In the genomic region with DNA sequence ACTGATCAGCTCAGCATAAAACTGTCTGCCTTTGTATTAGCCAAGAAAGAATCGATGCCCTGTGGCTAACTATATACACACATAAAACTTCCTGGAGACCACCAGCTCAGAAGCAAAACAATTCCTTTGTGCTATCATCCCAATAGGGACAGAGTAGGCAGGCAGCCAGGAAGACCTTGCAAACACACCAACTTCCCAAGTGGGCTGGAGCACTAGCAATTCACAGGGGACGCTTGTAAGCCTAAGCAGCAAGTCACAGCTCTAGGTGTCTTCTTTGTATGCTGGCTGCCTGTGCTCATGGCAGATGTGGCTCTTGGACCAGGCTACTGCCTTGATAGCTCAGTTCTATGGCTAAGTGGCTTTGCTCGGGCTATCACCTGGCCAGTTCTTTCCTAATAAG, we compare ENCODE assay signal across 19 mouse cellular contexts. TPM values are rescaled to one million over a fixed set of nuclear protein-coding genes. Genes with fewer than 3 reads are reported as not detected.
DNase-seq lines count a peak whose midpoint lies in the region; ATAC-seq and TF ChIP-seq lines count a peak whose summit lies in the region.
"Had no signal": no experiment of that assay in that cellular context is flagged by ENCODE, and none has a peak within 500 bp of the region (broad histone marks: within the 10 kb centered on the region; RNA-seq: fewer than 3 reads in every experiment).

No protein-coding gene starts in this region.

- no peak for TF ChIP-seq POLR2A in brain, embryonic 14.5 days (IDR thresholded peaks at IDR 0.05; ENCODE audit: borderline replicate concordance, extremely low read depth, insufficient read depth, insufficient read length, poor library complexity, severe bottlenecking)

- no peaks in the 10 kb centered on the region for H3K4me1 ChIP-seq in lung, embryonic 14.5 days (ENCODE audit: insufficient read depth)
- H3K4me1 ChIP-seq: intestine, embryonic 15.5 days; liver, embryonic 12.5 days had no signal

- no peaks in the 10 kb centered on the region for H3K27me3 ChIP-seq in lung, embryonic 14.5 days (ENCODE audit: insufficient read depth, low read length)
- H3K27me3 ChIP-seq: intestine, embryonic 15.5 days; limb, embryonic 13.5 days; liver, embryonic 12.5 days had no signal

- no peak overlapping the region for H3K4me2 ChIP-seq in lung, embryonic 14.5 days
- H3K4me2 ChIP-seq: hindbrain, embryonic 14.5 days; intestine, embryonic 15.5 days; limb, embryonic 13.5 days; liver, embryonic 12.5 days had no signal

- no peak overlapping the region for H3K9ac ChIP-seq in lung, embryonic 14.5 days
- H3K9ac ChIP-seq: forebrain, postnatal 0 days; hindbrain, embryonic 14.5 days; intestine, embryonic 15.5 days; limb, embryonic 13.5 days; liver, embryonic 12.5 days had no signal

- DNase-seq in heart, postnatal 14 days, result peak; percentile 11 to 25
- no peak for DNase-seq in heart, postnatal 36 days
- peak; percentile 9 for DNase-seq in lung, embryonic 14.5 days
- no peak for DNase-seq in lung, postnatal 14 days
- DNase-seq in brain, embryonic 14.5 days (ENCODE audit: low read depth), result peak; percentile 51
- peak; percentile 61 to 63 for DNase-seq in cerebellum, postnatal 14 days
- no peak for DNase-seq in layer of hippocampus, adult 9-11 months
- DNase-seq: adrenal gland, adult 2 months; forebrain, postnatal 0 days; kidney, adult 8-10 months; kidney, postnatal 10 days; lung, adult 18-20 months; lung, postnatal 4 days; right cerebral cortex, postnatal 14 days; spleen, adult 18-20 months had no signal

- H3K9me3 ChIP-seq in lung, embryonic 14.5 days (ENCODE audit: low read depth, low read length), result no peaks in the 10 kb centered on the region
- H3K9me3 ChIP-seq: intestine, embryonic 15.5 days; limb, embryonic 13.5 days; liver, embryonic 12.5 days had no signal

- H3K36me3 ChIP-seq in lung, embryonic 14.5 days (ENCODE audit: insufficient read depth), result no peaks in the 10 kb centered on the region
- H3K36me3 ChIP-seq: intestine, embryonic 15.5 days; limb, embryonic 13.5 days; liver, embryonic 12.5 days had no signal

- no peak overlapping the region for H3K27ac ChIP-seq in lung, embryonic 14.5 days (ENCODE audit: low read depth)
- H3K27ac ChIP-seq: hindbrain, embryonic 14.5 days; intestine, embryonic 15.5 days; limb, embryonic 13.5 days; liver, embryonic 12.5 days had no signal

- no peak overlapping the region for H3K4me3 ChIP-seq in lung, embryonic 14.5 days (ENCODE audit: low read depth, low read length)
- H3K4me3 ChIP-seq: intestine, embryonic 15.5 days; limb, embryonic 13.5 days; liver, embryonic 12.5 days had no signal

- intact Hi-C loops in heart, postnatal 14 days (cut with DNase I), result no loop called here
- intact Hi-C loops in heart, postnatal 36 days (cut with DNase I), result no loop called here

- ATAC-seq in lung, embryonic 14.5 days (ENCODE audit: insufficient read depth), result no peak
- ATAC-seq: forebrain, postnatal 0 days; intestine, embryonic 15.5 days; liver, embryonic 12.5 days had no signal

- TF ChIP-seq CTCF in lung, embryonic 14.5 days (IDR thresholded peaks at IDR 0.05; ENCODE audit: low read depth), result no peak
- no peak for TF ChIP-seq CTCF in brain, embryonic 14.5 days (IDR thresholded peaks at IDR 0.05; ENCODE audit: borderline replicate concordance, extremely low read depth, insufficient read depth, insufficient read length)

- WGBS in lung, embryonic 14.5 days, result 66% methylated on average over 3 of the region's 3 CpGs

RNA-seq across cellular contexts. Expression of gene Glce, which starts 32.1 kb away (rescaled TPM):
- total RNA-seq in heart, postnatal 14 days (2021), result 10 to 100 TPM; 11.5 to 12.0 TPM
- total RNA-seq in heart, postnatal 36 days (2021), result 10 to 100 TPM; 11.7 TPM
- polyA plus RNA-seq in lung, embryonic 14.5 days (2014; fragmentation: Nextera tagmentation; extraction: Ambion mirVana), result 25.2 and 25.9 TPM in 2 replicates
- 10.1 and 13.2 TPM in 2 replicates for polyA plus RNA-seq in brain, embryonic 14.5 days (2012; rRNA removed)

Comparison
In these comparisons a context has a peak if more than half of its experiments do, and no peak if none do; other contexts are left out.
1. DNase-seq: peak in heart, postnatal 14 days (2 of 2), lung, embryonic 14.5 days (single experiment), brain, embryonic 14.5 days (single experiment) and cerebellum, postnatal 14 days (2 of 2); none in heart, postnatal 36 days (0 of 2), lung, postnatal 14 days (single experiment) and layer of hippocampus, adult 9-11 months (single experiment).